ENCODE assay signal across 9 mouse cellular contexts in genomic region chr4:155140795-155141265, GRCm38 (mm10). TPM values are rescaled to one million over a fixed set of nuclear protein-coding genes. Genes with fewer than 3 reads are reported as not detected.
DNase-seq lines count a peak whose midpoint lies in the region; ATAC-seq and TF ChIP-seq lines count a peak whose summit lies in the region.
"Had no signal": no experiment of that assay in that cellular context is flagged by ENCODE, and none has a peak within 500 bp of the region (broad histone marks: within the 10 kb centered on the region; RNA-seq: fewer than 3 reads in every experiment).

No protein-coding gene starts in this region.

- peaks cover 70% of the 10 kb centered on the region for H3K4me1 ChIP-seq in hindbrain, embryonic 10.5 days (replicated peaks)
- H3K4me1 ChIP-seq in hindbrain, embryonic 14.5 days (replicated peaks; ENCODE audit: control insufficient read depth, insufficient read depth, low read length) = peaks cover 19% of the 10 kb centered on the region
- H3K4me1 ChIP-seq in kidney, postnatal 0 days (replicated peaks; ENCODE audit: insufficient read depth, low read length) = peaks cover 30% of the 10 kb centered on the region
- peaks cover 17% of the 10 kb centered on the region for H3K4me1 ChIP-seq in midbrain, embryonic 16.5 days (ENCODE audit: control insufficient read depth, insufficient read depth, low read length)

- H3K27ac ChIP-seq in hindbrain, embryonic 10.5 days = peak overlapping the region; percentile 31; the same call in 1 of the 2 replicates
- H3K27ac ChIP-seq in hindbrain, embryonic 14.5 days = no peak overlapping the region
- no peak overlapping the region for H3K27ac ChIP-seq in kidney, postnatal 0 days
- H3K27ac ChIP-seq in midbrain, embryonic 16.5 days (ENCODE audit: low read length) = no peak overlapping the region
- H3K27ac ChIP-seq: midbrain, embryonic 12.5 days had no signal

- H3K9ac ChIP-seq in hindbrain, embryonic 14.5 days = no peak overlapping the region
- no peak overlapping the region for H3K9ac ChIP-seq in kidney, postnatal 0 days (ENCODE audit: low read depth, low read length)
- no peak overlapping the region for H3K9ac ChIP-seq in midbrain, embryonic 16.5 days (ENCODE audit: low read depth, low read length)
- H3K9ac ChIP-seq: midbrain, embryonic 12.5 days had no signal

- ATAC-seq in hindbrain, embryonic 14.5 days (ENCODE audit: low FRiP score) = no peak
- no peak for ATAC-seq in kidney, postnatal 0 days (replicated peaks; ENCODE audit: low FRiP score, low read depth)
- no peak for ATAC-seq in midbrain, embryonic 16.5 days

- WGBS in hindbrain, embryonic 10.5 days = 73% methylated on average over 12 of the region's 12 CpGs
- 71% methylated on average over 12 of the region's 12 CpGs for WGBS in hindbrain, embryonic 14.5 days
- WGBS in kidney, postnatal 0 days = 22% methylated on average over 12 of the region's 12 CpGs
- 82% methylated on average over 12 of the region's 12 CpGs for WGBS in midbrain, embryonic 16.5 days

- DNase-seq in hindbrain, embryonic 10.5 days (ENCODE audit: low spot score) = no peak
- DNase-seq in hindbrain, embryonic 14.5 days (ENCODE audit: low spot score) = no peak
- DNase-seq in gastrocnemius, postnatal 25 days = peak; percentile 92
- peak; percentile 70 for DNase-seq in kidney, postnatal 0 days (ENCODE audit: low spot score)
- peak; percentile 81 for DNase-seq in lung, postnatal 36 days
- no peak for DNase-seq in spleen, postnatal 10 days (ENCODE audit: low spot score in 2 of 2)
- DNase-seq in spleen, postnatal 4 days (ENCODE audit: low spot score in 2 of 2) = no peak

- H3K27me3 ChIP-seq in hindbrain, embryonic 10.5 days (ENCODE audit: insufficient read depth, poor library complexity, severe bottlenecking) = no peaks in the 10 kb centered on the region
- no peaks in the 10 kb centered on the region for H3K27me3 ChIP-seq in hindbrain, embryonic 14.5 days (ENCODE audit: control insufficient read depth, insufficient read depth, low read length)
- H3K27me3 ChIP-seq in kidney, postnatal 0 days (ENCODE audit: insufficient read depth, low read length) = no peaks in the 10 kb centered on the region
- no peaks in the 10 kb centered on the region for H3K27me3 ChIP-seq in midbrain, embryonic 16.5 days (ENCODE audit: control insufficient read depth, insufficient read depth, low read depth, low read length)
- H3K27me3 ChIP-seq: midbrain, embryonic 12.5 days had no signal

- H3K4me2 ChIP-seq in hindbrain, embryonic 14.5 days (replicated peaks) = no peak overlapping the region
- H3K4me2 ChIP-seq in kidney, postnatal 0 days (ENCODE audit: low read length) = no peak overlapping the region
- no peak overlapping the region for H3K4me2 ChIP-seq in midbrain, embryonic 16.5 days (ENCODE audit: low read length)
- H3K4me2 ChIP-seq: midbrain, embryonic 12.5 days had no signal

- H3K36me3 ChIP-seq in hindbrain, embryonic 10.5 days = no peaks in the 10 kb centered on the region
- H3K36me3 ChIP-seq in hindbrain, embryonic 14.5 days (replicated peaks; ENCODE audit: control insufficient read depth, insufficient read depth) = no peaks in the 10 kb centered on the region
- no peaks in the 10 kb centered on the region for H3K36me3 ChIP-seq in kidney, postnatal 0 days (ENCODE audit: insufficient read depth, low read length)
- no peaks in the 10 kb centered on the region for H3K36me3 ChIP-seq in midbrain, embryonic 16.5 days (ENCODE audit: control insufficient read depth, insufficient read depth, low read length)
- H3K36me3 ChIP-seq: midbrain, embryonic 12.5 days had no signal

- H3K4me3 ChIP-seq in hindbrain, embryonic 10.5 days = 0 out of 2 replicates have a peak overlapping the region, but pooled peaks have one; percentile 7
- H3K4me3 ChIP-seq in hindbrain, embryonic 14.5 days (replicated peaks; ENCODE audit: low read length) = no peak overlapping the region
- H3K4me3 ChIP-seq in kidney, postnatal 0 days (replicated peaks; ENCODE audit: low read depth, low read length) = no peak overlapping the region
- H3K4me3 ChIP-seq in midbrain, embryonic 16.5 days (ENCODE audit: low read depth, low read length) = no peak overlapping the region
- H3K4me3 ChIP-seq: midbrain, embryonic 12.5 days had no signal

- no peak for TF ChIP-seq CTCF in kidney, postnatal 0 days (IDR thresholded peaks at IDR 0.05; ENCODE audit: low read depth)

- no peaks in the 10 kb centered on the region for H3K9me3 ChIP-seq in hindbrain, embryonic 10.5 days
- H3K9me3 ChIP-seq in hindbrain, embryonic 14.5 days (ENCODE audit: control insufficient read depth, low read length) = no peaks in the 10 kb centered on the region
- H3K9me3 ChIP-seq in kidney, postnatal 0 days (replicated peaks; ENCODE audit: low read length) = no peaks in the 10 kb centered on the region
- H3K9me3 ChIP-seq in midbrain, embryonic 16.5 days (replicated peaks; ENCODE audit: control insufficient read depth, low read length, poor library complexity, severe bottlenecking) = no peaks in the 10 kb centered on the region
- H3K9me3 ChIP-seq: midbrain, embryonic 12.5 days had no signal

RNA-seq across cellular contexts. Expression of gene Morn1, which starts 54.5 kb away (rescaled TPM):
- polyA plus RNA-seq in hindbrain, embryonic 10.5 days (2016; fragmentation: Nextera tagmentation; extraction: Ambion mirVana) = 4.4 and 6.0 TPM in 2 replicates
- 6.1 and 8.7 TPM in 2 replicates for polyA plus RNA-seq in hindbrain, embryonic 14.5 days (2014; fragmentation: Nextera tagmentation; extraction: Ambion mirVana)
- total RNA-seq in gastrocnemius, postnatal 25 days (2021) = 1 to 10 TPM; 2.2 to 2.4 TPM
- polyA plus RNA-seq in kidney, postnatal 0 days (2015; fragmentation: Nextera tagmentation; extraction: Ambion mirVana) = 7.0 and 7.6 TPM in 2 replicates
- polyA plus RNA-seq in midbrain, embryonic 16.5 days (2015; fragmentation: Nextera tagmentation; extraction: Ambion mirVana) = 7.3 and 8.9 TPM in 2 replicates

RNA-seq across cellular contexts. Expression of gene Rer1, which starts 54.6 kb away (rescaled TPM):
- 138 and 144 TPM in 2 replicates for polyA plus RNA-seq in hindbrain, embryonic 10.5 days (2016; fragmentation: Nextera tagmentation; extraction: Ambion mirVana)
- 145 and 148 TPM in 2 replicates for polyA plus RNA-seq in hindbrain, embryonic 14.5 days (2014; fragmentation: Nextera tagmentation; extraction: Ambion mirVana)
- 10 to 100 TPM; 44.8 to 51.3 TPM for total RNA-seq in gastrocnemius, postnatal 25 days (2021)
- 194 and 205 TPM in 2 replicates for polyA plus RNA-seq in kidney, postnatal 0 days (2015; fragmentation: Nextera tagmentation; extraction: Ambion mirVana)
- 121 and 124 TPM in 2 replicates for polyA plus RNA-seq in midbrain, embryonic 16.5 days (2015; fragmentation: Nextera tagmentation; extraction: Ambion mirVana)

Comparison
In these comparisons a context has a peak if more than half of its experiments do, and no peak if none do; other contexts are left out.
1. DNase-seq: peak in gastrocnemius, postnatal 25 days (single experiment), kidney, postnatal 0 days (single experiment) and lung, postnatal 36 days (single experiment); none in hindbrain, embryonic 10.5 days (single experiment), hindbrain, embryonic 14.5 days (single experiment), spleen, postnatal 10 days (0 of 2) and spleen, postnatal 4 days (0 of 2).